In the genomic region with DNA sequence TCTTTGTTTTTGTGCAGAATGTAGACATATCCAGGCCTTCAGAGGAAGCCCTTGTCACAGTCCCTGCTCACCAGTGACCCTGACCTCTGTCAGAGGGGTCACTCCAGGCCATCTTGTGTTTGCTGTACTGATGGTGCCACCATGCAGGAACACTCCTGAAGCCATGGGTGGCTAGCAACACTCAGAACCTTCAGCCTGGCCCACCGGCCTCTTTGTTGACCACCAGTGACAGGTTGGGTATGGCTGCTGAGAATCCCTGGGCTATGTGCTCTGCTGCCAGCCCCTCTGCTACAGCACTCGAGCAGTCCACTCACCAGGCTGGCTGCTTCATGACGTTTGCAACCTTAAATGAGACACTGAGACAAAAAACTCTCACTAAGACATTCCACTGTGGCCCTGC, we compare ENCODE assay signal across 25 mouse cellular contexts. TPM values are rescaled to one million over a fixed set of nuclear protein-coding genes. Genes with fewer than 3 reads are reported as not detected.
DNase-seq lines count a peak whose midpoint lies in the region; ATAC-seq and TF ChIP-seq lines count a peak whose summit lies in the region.
"Had no signal": no experiment of that assay in that cellular context is flagged by ENCODE, and none has a peak within 500 bp of the region (broad histone marks: within the 10 kb centered on the region; RNA-seq: fewer than 3 reads in every experiment).

No protein-coding gene starts in this region.

- 68% methylated on average over 3 of the region's 3 CpGs for WGBS in forebrain, embryonic 10.5 days
- WGBS in forebrain, embryonic 11.5 days: 81% methylated on average over 3 of the region's 3 CpGs
- 69% methylated on average over 3 of the region's 3 CpGs for WGBS in heart, adult 2 months

- H3K79me2 ChIP-seq in heart, adult 2 months (replicated peaks; ENCODE audit: control insufficient read depth, insufficient read depth, low read length): no peaks in the 10 kb centered on the region

- H3K27ac ChIP-seq in forebrain, embryonic 10.5 days: 0 out of 2 replicates have a peak overlapping the region, but pooled peaks have one; percentile 2
- no peak overlapping the region for H3K27ac ChIP-seq in forebrain, embryonic 11.5 days (ENCODE audit: low read depth, low read length)
- H3K27ac ChIP-seq in heart, adult 2 months: no peak overlapping the region
- H3K27ac ChIP-seq: embryonic facial prominence, embryonic 10.5 days; embryonic facial prominence, embryonic 12.5 days; forebrain, embryonic 13.5 days; forebrain, embryonic 15.5 days had no signal

- DNase-seq in forebrain, embryonic 10.5 days (ENCODE audit: extremely low spot score, low spot score): no peak
- no peak for DNase-seq in forebrain, embryonic 11.5 days (ENCODE audit: low spot score)
- peak; percentile 1 to 10 for DNase-seq in heart, adult 2 months
- no peak for DNase-seq in heart, adult 11 months
- DNase-seq in thymus, postnatal 4 days: peak; percentile 2
- no peak for DNase-seq in thymus, postnatal 0 days (ENCODE audit: low spot score)
- DNase-seq: adrenal gland, adult 8-10 months; adrenal gland, postnatal 14 days; adrenal gland, postnatal 36 days; B cell, adult 2 months; cerebellum, adult 11-12 months; cerebellum, adult 2 months; cerebellum, adult 9-10 months; cerebellum, postnatal 10 days; cerebellum, postnatal 25 days; forebrain, postnatal 0 days had no signal

- no peak for TF ChIP-seq CTCF in heart, adult 2 months (IDR thresholded peaks at IDR 0.05)

- no peak overlapping the region for H3K4me3 ChIP-seq in forebrain, embryonic 10.5 days
- H3K4me3 ChIP-seq in forebrain, embryonic 11.5 days (ENCODE audit: low read depth, low read length): no peak overlapping the region
- no peak overlapping the region for H3K4me3 ChIP-seq in heart, adult 2 months
- H3K4me3 ChIP-seq: embryonic facial prominence, embryonic 10.5 days; embryonic facial prominence, embryonic 12.5 days; forebrain, embryonic 13.5 days; forebrain, embryonic 15.5 days had no signal

- H3K9me3 ChIP-seq in forebrain, embryonic 10.5 days: no peaks in the 10 kb centered on the region
- no peaks in the 10 kb centered on the region for H3K9me3 ChIP-seq in forebrain, embryonic 11.5 days (ENCODE audit: control insufficient read depth, low read length)
- H3K9me3 ChIP-seq: embryonic facial prominence, embryonic 10.5 days; embryonic facial prominence, embryonic 12.5 days; forebrain, embryonic 13.5 days; forebrain, embryonic 15.5 days; G1E had no signal

- H3K27me3 ChIP-seq in forebrain, embryonic 10.5 days (ENCODE audit: poor library complexity, severe bottlenecking): no peaks in the 10 kb centered on the region
- H3K27me3 ChIP-seq in forebrain, embryonic 11.5 days (ENCODE audit: control insufficient read depth, insufficient read depth, low read length): no peaks in the 10 kb centered on the region
- no peaks in the 10 kb centered on the region for H3K27me3 ChIP-seq in heart, adult 2 months (ENCODE audit: control insufficient read depth, insufficient read depth, low read length)
- H3K27me3 ChIP-seq: CH12.LX; embryonic facial prominence, embryonic 12.5 days; forebrain, embryonic 13.5 days; forebrain, embryonic 15.5 days; Patski had no signal

- H3K4me1 ChIP-seq in forebrain, embryonic 10.5 days: no peaks in the 10 kb centered on the region
- no peaks in the 10 kb centered on the region for H3K4me1 ChIP-seq in forebrain, embryonic 11.5 days (replicated peaks; ENCODE audit: control insufficient read depth, insufficient read depth, low read length)
- peaks cover 8% of the 10 kb centered on the region for H3K4me1 ChIP-seq in heart, adult 2 months (ENCODE audit: control insufficient read depth, insufficient read depth, low read length)
- H3K4me1 ChIP-seq: embryonic facial prominence, embryonic 10.5 days; embryonic facial prominence, embryonic 12.5 days; forebrain, embryonic 13.5 days; forebrain, embryonic 15.5 days had no signal

- TF ChIP-seq EP300 in heart, adult 2 months (IDR thresholded peaks at IDR 0.05; ENCODE audit: insufficient read depth, low read depth, low read length): no peak

- H3K36me3 ChIP-seq in forebrain, embryonic 10.5 days (replicated peaks): no peaks in the 10 kb centered on the region; the same call in 1 of the 2 replicates
- no peaks in the 10 kb centered on the region for H3K36me3 ChIP-seq in forebrain, embryonic 11.5 days (ENCODE audit: control insufficient read depth, insufficient read depth, low read length)
- H3K36me3 ChIP-seq in heart, adult 2 months (ENCODE audit: control insufficient read depth, insufficient read depth, low read length): no peaks in the 10 kb centered on the region
- H3K36me3 ChIP-seq: embryonic facial prominence, embryonic 10.5 days had no signal

- no peak for ATAC-seq in forebrain, embryonic 11.5 days (replicated peaks; ENCODE audit: low FRiP score)
- ATAC-seq: activated CD4-positive, CD25-positive, alpha-beta regulatory T cell, adult 4 months; CD4-positive, CD25-positive, alpha-beta regulatory T cell, adult 4 months; forebrain, embryonic 13.5 days; forebrain, embryonic 15.5 days; forebrain, postnatal 0 days; Patski had no signal

- H3K4me2 ChIP-seq in forebrain, embryonic 11.5 days (ENCODE audit: low read depth, low read length, severe bottlenecking): no peak overlapping the region
- H3K4me2 ChIP-seq: embryonic facial prominence, embryonic 12.5 days; forebrain, embryonic 13.5 days; forebrain, embryonic 15.5 days had no signal

- intact Hi-C loops in heart, adult 2 months (cut with DNase I): no loop called here

- TF ChIP-seq POLR2A in heart, adult 2 months (IDR thresholded peaks at IDR 0.05; ENCODE audit: insufficient read depth, low read depth, low read length): no peak

- H3K9ac ChIP-seq in forebrain, embryonic 11.5 days (ENCODE audit: low read length): no peak overlapping the region
- H3K9ac ChIP-seq in heart, adult 2 months (ENCODE audit: low read depth, low read length): no peak overlapping the region
- H3K9ac ChIP-seq: embryonic facial prominence, embryonic 12.5 days; forebrain, embryonic 13.5 days; forebrain, embryonic 15.5 days; forebrain, postnatal 0 days had no signal

RNA-seq across cellular contexts. Expression of a gene that starts 8.1 kb away (rescaled TPM):
- polyA plus RNA-seq in forebrain, embryonic 10.5 days (2016; fragmentation: Nextera tagmentation; extraction: Ambion mirVana): 29.7 and 31.5 TPM in 2 replicates
- polyA plus RNA-seq in forebrain, embryonic 11.5 days (2014; fragmentation: Nextera tagmentation; extraction: Ambion mirVana): 30.4 and 33.9 TPM in 2 replicates
- 10 to 100 TPM; 40.3 to 43.2 TPM for total RNA-seq in heart, adult 2 months (2021)
- polyA plus RNA-seq in heart, adult 2 months (2012; rRNA removed): 170 and 218 TPM in 2 replicates
- 210 and 212 TPM in 2 replicates for polyA plus RNA-seq in thymus, postnatal 0 days (2015; fragmentation: Nextera tagmentation; extraction: Ambion mirVana)

RNA-seq across cellular contexts. Expression of a gene that starts 29.2 kb away (rescaled TPM):
- polyA plus RNA-seq in forebrain, embryonic 10.5 days (2016; fragmentation: Nextera tagmentation; extraction: Ambion mirVana): 7.6 and 9.1 TPM in 2 replicates
- polyA plus RNA-seq in forebrain, embryonic 11.5 days (2014; fragmentation: Nextera tagmentation; extraction: Ambion mirVana): 5.9 and 8.2 TPM in 2 replicates
- 10 to 100 TPM; 12.6 to 13.3 TPM for total RNA-seq in heart, adult 2 months (2021)
- 45.8 and 55.2 TPM in 2 replicates for polyA plus RNA-seq in heart, adult 2 months (2012; rRNA removed)
- 42.1 and 42.4 TPM in 2 replicates for polyA plus RNA-seq in thymus, postnatal 0 days (2015; fragmentation: Nextera tagmentation; extraction: Ambion mirVana)

RNA-seq across cellular contexts. Expression of a gene that starts 38.7 kb away (rescaled TPM):
- polyA plus RNA-seq in forebrain, embryonic 10.5 days (2016; fragmentation: Nextera tagmentation; extraction: Ambion mirVana): 10.5 and 12.4 TPM in 2 replicates
- polyA plus RNA-seq in forebrain, embryonic 11.5 days (2014; fragmentation: Nextera tagmentation; extraction: Ambion mirVana): 12.5 and 12.8 TPM in 2 replicates
- total RNA-seq in heart, adult 2 months (2021): 1 to 10 TPM; 1.3 to 1.9 TPM
- polyA plus RNA-seq in heart, adult 2 months (2012; rRNA removed): 7.3 and 7.4 TPM in 2 replicates
- 6.0 and 7.7 TPM in 2 replicates for polyA plus RNA-seq in thymus, postnatal 0 days (2015; fragmentation: Nextera tagmentation; extraction: Ambion mirVana)

RNA-seq across cellular contexts. Expression of a gene that starts 43.6 kb away (rescaled TPM):
- polyA plus RNA-seq in forebrain, embryonic 10.5 days (2016; fragmentation: Nextera tagmentation; extraction: Ambion mirVana): 34.9 and 35.0 TPM in 2 replicates
- polyA plus RNA-seq in forebrain, embryonic 11.5 days (2014; fragmentation: Nextera tagmentation; extraction: Ambion mirVana): 28.1 and 32.1 TPM in 2 replicates
- total RNA-seq in heart, adult 2 months (2021): 1 to 10 TPM; 8.0 to 9.0 TPM
- polyA plus RNA-seq in heart, adult 2 months (2012; rRNA removed): 10.0 and 13.9 TPM in 2 replicates
- polyA plus RNA-seq in thymus, postnatal 0 days (2015; fragmentation: Nextera tagmentation; extraction: Ambion mirVana): 23.4 and 28.4 TPM in 2 replicates

RNA-seq across cellular contexts. Expression of a gene that starts 44.5 kb away (rescaled TPM):
- not detected in 2 replicates for polyA plus RNA-seq in forebrain, embryonic 10.5 days (2016; fragmentation: Nextera tagmentation; extraction: Ambion mirVana)
- polyA plus RNA-seq in forebrain, embryonic 11.5 days (2014; fragmentation: Nextera tagmentation; extraction: Ambion mirVana): not detected in 2 replicates
- not detected for total RNA-seq in heart, adult 2 months (2021)
- 0.20 TPM in 1 of 2 replicates, not detected in the other for polyA plus RNA-seq in heart, adult 2 months (2012; rRNA removed)
- not detected in 2 replicates for polyA plus RNA-seq in thymus, postnatal 0 days (2015; fragmentation: Nextera tagmentation; extraction: Ambion mirVana)
- total RNA-seq: CH12.LX; forebrain, postnatal 0 days had no signal
- polyA plus RNA-seq: activated CD4-positive, CD25-positive, alpha-beta regulatory T cell, adult 4 months; CD4-positive, CD25-positive, alpha-beta regulatory T cell, adult 4 months; embryonic facial prominence, embryonic 10.5 days; forebrain, embryonic 13.5 days; forebrain, embryonic 15.5 days; forebrain, postnatal 0 days; G1E had no signal

Comparison
In these comparisons a context has a peak if more than half of its experiments do, and no peak if none do; other contexts are left out.
1. DNase-seq: peak in heart, adult 2 months (2 of 2) and thymus, postnatal 4 days (single experiment); none in forebrain, embryonic 10.5 days (single experiment), forebrain, embryonic 11.5 days (single experiment), heart, adult 11 months (single experiment) and thymus, postnatal 0 days (single experiment).